Mouse (Mus musculus) frontal cortex, adult 2 months (tissue): Measurements from ENCODE around the gene Nmnat2. TPM values are rescaled to one million over a fixed set of nuclear protein-coding genes. Genes with fewer than 3 reads are reported as not detected.

Experiments
- DNase-seq, 2 experiments: peaks; one replicate each; pipeline ENCODE4 v3.0.0; 2022; ENCODE audit warnings: low spot score in 1 of 2; ENCODE audit errors: extremely low spot score in 1 of 2
- polyA plus RNA-seq: library from polyadenylated mRNA; depleted of rRNA; stranded (reverse); fragments of >200 nt; gene quantifications from 2 replicates; pipeline ENCODE4 v1.2.3, GENCODE M21; 2012; rRNA removed

Gene Nmnat2
- polyA plus RNA-seq, 1 experiment = 81.0 TPM

- no peak for DNase-seq
These were observed 189.2 kb downstream of the Nmnat2 start for GRCm38 (mm10) chr1:153144021-153144420.

GRCm38 (mm10) chr1:153145791-153146190 is 191.0 kb downstream of the Nmnat2 start:
- no peak for DNase-seq

DNA sequence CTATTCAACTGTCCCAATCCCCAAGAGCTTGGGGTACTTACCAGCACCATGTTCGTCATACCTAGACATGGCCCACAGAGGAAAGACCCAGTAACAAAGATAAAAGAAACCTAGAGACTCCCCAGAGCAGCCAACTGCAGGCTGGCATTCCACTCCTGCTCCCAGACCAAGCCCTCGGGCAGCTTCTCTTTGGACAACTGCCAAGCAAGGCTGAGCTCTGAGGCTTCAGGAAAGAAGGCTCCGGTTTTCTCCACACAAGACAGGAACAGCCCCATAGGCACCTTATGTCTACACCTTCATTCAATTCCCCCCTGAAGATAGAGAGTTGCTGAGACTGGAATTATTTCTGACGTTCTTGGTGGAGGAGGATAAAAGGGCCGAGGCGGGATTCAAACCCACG is 197.8 kb downstream of the Nmnat2 start:
- DNase-seq = no peak

DNA sequence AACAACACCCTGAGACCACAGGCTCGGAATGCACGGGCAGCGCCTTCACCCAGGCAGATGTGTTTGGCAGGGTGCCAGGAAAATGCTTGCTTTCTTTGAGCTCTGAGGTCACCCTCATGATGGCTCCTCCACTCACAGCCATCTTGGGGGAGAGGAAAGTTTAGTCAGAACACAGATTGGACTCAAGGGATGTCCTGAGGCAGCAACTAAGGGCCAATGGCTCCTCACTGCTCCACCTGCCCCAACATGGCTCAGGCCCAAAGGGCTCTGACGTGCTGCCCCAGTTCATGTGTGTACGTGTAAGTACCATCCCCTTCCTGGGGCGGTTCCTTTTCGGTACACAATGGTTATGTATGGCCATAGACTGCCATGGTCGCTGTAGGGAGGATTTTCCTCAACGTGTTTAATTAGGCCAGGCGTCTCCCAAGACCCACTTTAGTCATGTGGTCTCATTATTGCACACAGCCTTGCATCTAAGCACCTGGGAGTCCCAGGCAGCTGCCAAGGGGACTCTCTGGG is 198.9 kb downstream of the Nmnat2 start:
- no peak for DNase-seq

- no peak for DNase-seq
These were observed 200.6 kb downstream of the Nmnat2 start for GRCm38 (mm10) chr1:153155364-153155763.

- no peak for DNase-seq
These were observed 202.3 kb downstream of the Nmnat2 start for GRCm38 (mm10) chr1:153157021-153157623.

DNA sequence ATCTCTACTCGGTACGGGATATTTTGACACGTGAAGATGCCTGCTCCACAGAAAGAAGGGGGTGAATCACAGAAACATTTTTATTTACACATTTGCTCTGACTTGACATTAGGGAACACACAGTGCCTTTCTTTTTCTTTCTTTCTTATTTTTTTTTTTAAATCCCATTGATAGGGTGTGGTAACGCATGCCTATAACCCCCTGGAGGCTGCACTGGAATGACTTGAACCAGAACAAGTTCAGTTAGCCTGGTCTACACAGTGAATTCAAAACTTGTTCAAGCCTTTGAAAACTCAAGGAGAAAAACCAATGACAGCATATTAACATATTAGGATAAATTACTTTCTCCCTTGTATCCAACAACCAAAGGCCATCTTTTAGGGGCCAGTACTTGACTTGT is 204.3 kb downstream of the Nmnat2 start:
- no peak for DNase-seq

GRCm38 (mm10) chr1:153163831-153164230 is 209.0 kb downstream of the Nmnat2 start:
- no peak for DNase-seq

DNA sequence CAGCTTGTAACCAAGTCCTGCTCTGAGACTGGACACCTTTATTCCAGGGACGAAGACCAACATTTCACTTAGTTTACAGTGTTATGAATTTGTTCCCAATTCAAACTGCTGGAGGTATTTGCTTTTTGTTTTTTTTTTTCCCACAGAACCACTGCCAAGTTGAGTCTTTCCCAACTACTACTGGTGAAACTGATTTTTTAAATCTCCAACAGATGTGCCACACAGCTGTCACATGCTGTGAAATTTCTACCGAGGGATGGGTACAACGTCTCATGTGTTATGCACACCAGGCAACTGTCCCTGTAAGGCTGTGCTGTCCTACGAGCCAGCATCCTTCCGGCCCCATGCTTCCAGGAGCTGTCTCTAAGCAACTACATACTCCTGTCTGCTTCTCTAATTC is 213.5 kb downstream of the Nmnat2 start:
- no peak for DNase-seq

Other genes starting within 250 kb of the Nmnat2 start
- not detected in 2 replicates for gene Apobec4, start 204.4 kb upstream of the Nmnat2 start, polyA plus RNA-seq
- 60.8 and 63.0 TPM in 2 replicates for gene Rgl1, start 188.6 kb upstream of the Nmnat2 start, polyA plus RNA-seq
- gene Arpc5, start 188.5 kb upstream of the Nmnat2 start, polyA plus RNA-seq = 93.2 and 107 TPM in 2 replicates
- gene Ncf2, start 154.8 kb upstream of the Nmnat2 start, polyA plus RNA-seq = 4.8 and 6.6 TPM in 2 replicates
- 42.6 and 47.8 TPM in 2 replicates for gene Smg7, start 52.3 kb upstream of the Nmnat2 start, polyA plus RNA-seq
- 3.2 and 4.9 TPM in 2 replicates for gene Lamc2, start 231.5 kb downstream of the Nmnat2 start, polyA plus RNA-seq